Mouse (Mus musculus) G1E (cell line): Measurements from ENCODE around the gene Tomm6.

Experiments used
- CTCF ChIP-seq: IDR thresholded peaks from 2 replicates; pipeline ENCODE4 v1.5.1; 2012; ENCODE audit warnings: low read depth, low read length, inconsistent platforms, mixed read lengths
- GATA1 ChIP-seq: IDR thresholded peaks from 2 replicates; pipeline ENCODE4 v1.6.1; 2012; ENCODE audit warnings: borderline replicate concordance, low read length, inconsistent platforms, mixed read lengths
- TAL1 ChIP-seq: conservative IDR thresholded peaks from 2 replicates; pipeline ENCODE4 v1.6.1; 2012; ENCODE audit warnings: low read depth, low read length, inconsistent platforms, mixed read lengths

- no peak for TF ChIP-seq CTCF
- no peak for TF ChIP-seq TAL1
- no peak for TF ChIP-seq GATA1
These were observed 26.9 kb upstream of the Tomm6 start for GRCm38 (mm10) chr17:47715037-47715436.
